Mouse (Mus musculus) liver (tissue): ENCODE data around the gene Edaradd.

Source experiments
- DNase-seq: peaks from one replicate; pipeline ENCODE4 v3.0.0-alpha.2; 2020; ENCODE audit warnings: mixed read lengths

Edaradd gene

DNA sequence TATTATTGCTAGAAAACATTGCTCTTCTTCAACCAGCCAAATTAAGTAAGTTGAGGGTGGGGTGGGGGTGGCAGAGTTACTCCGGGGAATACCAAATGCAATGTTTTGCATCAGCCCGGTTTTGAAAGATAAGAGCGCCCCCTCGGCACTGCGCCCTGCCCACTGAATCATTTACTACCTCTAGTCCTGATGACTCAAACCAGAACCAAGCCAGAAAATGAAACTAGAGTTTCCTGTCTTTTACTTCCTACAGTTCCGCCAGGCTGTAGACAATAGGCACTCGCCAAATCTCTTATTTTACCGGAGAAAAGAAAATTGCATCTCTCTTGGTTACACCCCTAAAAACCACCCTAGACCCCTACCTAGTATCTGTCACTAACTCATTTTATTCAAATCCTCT is 59.8 kb downstream of the Edaradd start:
- peak; percentile 73 for DNase-seq

DNA sequence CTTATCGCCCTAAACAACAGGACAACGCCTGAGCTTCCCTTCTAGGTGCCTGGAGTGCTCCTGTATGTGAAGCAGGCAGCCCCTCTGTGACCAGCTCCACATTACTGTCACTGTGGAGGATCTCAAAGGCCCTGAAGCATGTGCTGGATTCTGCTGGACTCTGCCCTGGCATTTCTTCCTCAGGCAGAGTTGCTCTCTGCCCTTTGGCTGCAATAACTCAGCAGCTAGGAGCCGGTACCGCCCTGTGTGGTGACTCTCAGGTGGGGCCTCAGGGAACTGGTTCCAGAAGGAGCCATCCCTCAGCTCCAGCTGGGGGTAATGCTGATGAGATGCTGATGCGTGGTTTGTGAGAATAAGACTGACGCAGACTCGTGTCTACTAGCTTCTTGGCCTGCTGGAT is 63.5 kb downstream of the Edaradd start:
- DNase-seq: no peak

DNA sequence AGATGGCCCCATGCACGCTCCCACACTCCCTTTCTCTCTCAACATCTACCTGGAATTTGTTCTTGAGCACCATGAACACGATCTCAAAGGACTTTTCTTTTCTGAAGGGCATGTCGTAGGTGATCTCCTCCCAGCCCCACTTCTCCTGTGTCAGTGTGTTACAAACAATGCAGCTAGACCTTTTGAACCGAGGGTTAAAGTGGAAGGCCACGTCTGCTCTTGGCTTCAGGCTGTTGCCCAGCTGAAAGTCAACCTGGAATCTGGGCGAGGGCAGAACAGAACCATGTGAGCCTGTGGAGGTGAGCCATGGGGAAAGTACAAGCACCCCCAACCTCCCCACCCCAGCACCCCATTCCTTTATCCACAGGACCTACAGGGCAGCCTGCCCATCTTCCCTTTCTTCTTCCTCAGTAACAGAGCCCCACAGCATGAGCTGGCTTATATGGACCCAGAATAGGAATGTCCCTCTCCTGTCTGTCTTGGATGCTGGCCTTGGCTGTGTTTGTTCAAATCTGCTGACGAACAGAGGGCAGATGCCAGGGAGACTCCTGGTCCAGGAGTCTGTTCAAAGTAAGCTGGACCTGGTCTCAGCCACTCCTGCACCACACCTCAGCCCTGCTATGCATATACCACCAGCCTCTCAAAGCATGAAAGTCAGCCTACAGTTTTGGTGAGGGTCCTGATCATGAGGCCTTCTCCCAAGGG is 65.4 kb downstream of the Edaradd start:
- DNase-seq: no peak

DNA sequence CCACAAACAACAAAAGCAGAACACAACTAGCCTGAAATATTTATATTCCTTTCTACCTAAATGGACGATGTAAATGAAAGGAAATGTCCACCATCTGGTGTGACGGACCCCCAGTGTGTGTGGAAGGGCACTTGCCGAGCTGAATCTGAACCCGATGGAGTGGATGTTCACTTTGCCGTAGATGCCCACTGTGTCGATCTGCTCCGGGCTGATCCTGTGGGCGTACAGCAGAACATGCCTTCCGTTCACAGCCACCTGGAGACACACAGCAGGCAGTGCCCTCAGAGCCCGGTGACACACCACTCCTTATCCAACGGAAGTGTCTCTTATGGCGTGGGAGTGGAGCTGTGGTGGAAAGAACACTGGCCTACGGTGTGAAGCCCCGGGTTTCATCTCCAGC is 67.1 kb downstream of the Edaradd start:
- DNase-seq: no peak

DNA sequence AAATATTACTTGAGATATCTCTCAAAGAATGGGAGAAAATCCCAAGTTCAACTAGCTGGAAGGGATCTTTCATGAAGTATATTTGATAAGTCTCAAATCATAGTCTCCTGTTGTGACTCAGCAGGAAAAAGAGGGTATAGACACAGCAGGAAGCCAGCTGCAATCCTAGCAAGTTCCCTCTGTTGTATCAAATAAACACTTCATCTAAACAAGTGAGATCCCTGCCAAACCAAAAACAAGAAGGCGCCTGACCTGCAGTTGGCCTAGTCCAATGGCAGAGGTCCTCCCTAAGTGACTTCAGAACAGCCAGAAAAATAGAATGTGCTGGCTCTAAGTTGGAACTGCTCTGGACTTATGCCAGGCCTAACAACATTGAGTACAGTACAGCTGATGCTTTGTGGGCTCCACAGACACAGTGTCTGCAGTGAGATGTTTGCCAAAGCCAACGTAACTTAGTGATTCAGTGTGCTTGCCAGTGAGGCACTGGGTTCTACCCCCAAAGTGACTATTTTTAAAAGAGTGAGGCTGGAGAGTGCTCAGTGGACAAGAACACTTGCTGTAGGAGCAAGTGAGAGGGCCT is 78.1 kb downstream of the Edaradd start:
- DNase-seq: no peak

DNA sequence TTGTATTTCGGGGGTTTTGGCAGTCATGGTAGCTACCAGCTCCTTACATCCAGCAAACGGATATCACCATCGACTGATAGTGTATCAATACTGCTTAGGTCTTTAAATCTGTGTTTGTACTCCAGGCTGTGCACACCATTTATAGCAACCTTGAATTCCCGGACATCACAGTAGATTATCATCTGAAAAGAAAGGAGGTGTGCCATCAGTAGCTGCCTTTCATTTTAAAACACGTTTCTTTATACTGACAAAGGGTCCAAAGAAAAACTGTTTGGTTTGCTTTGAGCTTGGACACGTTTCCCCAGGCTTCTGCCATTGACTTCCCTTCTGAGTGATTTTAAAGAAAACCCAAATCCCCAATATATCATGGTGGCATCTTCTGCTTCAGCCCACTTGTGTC is 79.4 kb downstream of the Edaradd start:
- DNase-seq: no peak

DNA sequence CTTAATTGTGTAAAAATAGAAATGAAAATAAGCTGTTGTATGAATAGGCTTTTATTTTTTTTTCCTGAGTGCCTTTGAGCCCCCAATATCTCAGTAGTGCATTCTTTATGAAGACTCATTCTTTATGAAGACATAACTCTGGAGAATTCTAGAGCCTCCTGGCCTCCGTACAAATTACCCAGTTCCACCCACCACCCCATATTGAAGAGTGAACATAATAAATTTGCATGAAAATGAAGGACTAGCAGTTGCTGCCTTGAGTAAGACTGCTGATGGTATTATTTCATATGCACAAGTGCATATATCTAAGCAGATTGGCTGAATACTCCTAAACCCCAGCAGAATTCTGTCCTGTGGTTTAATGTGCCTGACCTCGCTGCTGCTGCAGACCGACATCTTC is 80.7 kb downstream of the Edaradd start:
- no peak for DNase-seq

DNA sequence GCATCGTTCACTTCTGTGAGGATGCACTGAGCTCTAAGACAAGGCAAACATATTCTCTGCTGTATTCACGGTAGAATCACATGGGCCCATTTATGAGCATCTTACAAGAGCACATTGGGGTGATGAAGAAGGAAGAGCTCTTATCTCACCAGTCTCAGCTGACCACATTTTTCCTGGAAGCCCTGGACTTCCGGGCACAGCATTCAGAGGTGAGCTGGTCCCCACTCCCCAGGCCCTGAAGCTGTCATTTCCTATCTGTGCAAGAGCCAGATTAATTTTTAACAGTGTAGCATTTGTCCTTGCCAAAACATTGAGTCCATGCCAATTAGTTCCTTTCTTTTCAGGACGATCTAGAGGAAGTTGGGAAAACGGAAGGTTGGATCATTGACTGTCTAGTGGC is 86.4 kb downstream of the Edaradd start:
- DNase-seq: no peak

DNA sequence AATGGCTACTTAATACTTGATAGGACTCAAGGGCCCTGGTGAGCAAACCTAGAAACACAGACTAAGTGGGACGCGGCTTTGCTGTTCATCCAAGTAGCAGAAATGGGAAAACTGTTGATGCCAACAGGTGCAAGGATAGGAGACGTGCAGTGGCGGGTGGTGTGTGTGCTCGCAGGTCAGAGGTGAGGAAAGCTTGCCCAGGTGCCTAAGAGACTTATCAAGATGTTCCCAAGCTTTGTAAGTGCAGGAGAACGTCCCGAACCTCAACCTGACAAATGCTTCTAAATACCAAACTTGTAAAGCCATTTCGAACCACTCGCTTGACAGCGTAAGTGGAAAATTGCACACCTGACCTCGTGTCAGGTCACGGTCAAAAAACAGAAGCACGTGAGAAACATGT is 91.7 kb downstream of the Edaradd start:
- no peak for DNase-seq
